8 mouse cellular contexts compared by ENCODE assay signal in the genomic region with DNA sequence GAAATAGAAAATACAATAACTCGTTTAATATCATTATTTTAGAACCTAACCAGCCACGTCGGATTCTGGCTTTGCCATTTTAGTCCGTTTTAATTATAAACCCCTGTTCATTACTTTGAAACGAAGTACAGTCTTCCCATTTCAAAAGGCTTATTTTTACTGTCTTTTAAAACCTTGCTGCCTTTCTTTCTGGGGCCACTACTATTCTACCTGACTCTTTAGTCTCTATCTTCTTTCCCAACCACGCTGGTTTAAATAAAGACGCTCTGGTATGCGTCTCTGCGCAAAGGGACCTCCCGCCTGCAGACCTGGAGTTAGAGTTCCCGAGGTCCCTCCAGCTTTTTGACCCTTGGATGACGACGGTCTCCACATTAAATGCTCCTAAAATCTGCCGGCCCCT. TPM values are rescaled to one million over a fixed set of nuclear protein-coding genes. Genes with fewer than 3 reads are reported as not detected.
A peak's percentile ranks its signal among the peaks of the same experiment; 100 is the strongest.
DNase-seq lines count a peak whose midpoint lies in the region; ATAC-seq and TF ChIP-seq lines count a peak whose summit lies in the region.

No protein-coding gene starts in this region.

- peak overlapping the region; percentile 62 for H3K4me3 ChIP-seq in heart, embryonic 13.5 days
- H3K4me3 ChIP-seq in midbrain, embryonic 11.5 days (ENCODE audit: low read depth, low read length), result peak overlapping the region; percentile 34; the same call in 1 of the 2 replicates
- H3K4me3 ChIP-seq in midbrain, embryonic 16.5 days (ENCODE audit: low read depth, low read length), result no peak overlapping the region
- H3K4me3 ChIP-seq in limb, embryonic 12.5 days (replicated peaks), result peak overlapping the region; percentile 45
- H3K4me3 ChIP-seq in stomach, postnatal 0 days (ENCODE audit: low read depth, low read length), result peak overlapping the region; percentile 48

- DNase-seq in heart, postnatal 4 days, result no peak
- DNase-seq in midbrain, embryonic 11.5 days (ENCODE audit: low spot score, missing footprints), result peak; percentile 94
- DNase-seq in stomach, postnatal 0 days (ENCODE audit: low spot score), result no peak
- DNase-seq in gastrocnemius, adult 18-20 months (ENCODE audit: low spot score), result no peak
- no peak for DNase-seq in B cell, adult 2 months

- TF ChIP-seq EP300 in stomach, postnatal 0 days (optimal IDR thresholded peaks at IDR 0.05), result no peak

- TF ChIP-seq CTCF in stomach, postnatal 0 days (IDR thresholded peaks at IDR 0.05; ENCODE audit: low read depth), result no peak

- no peak for ATAC-seq in heart, embryonic 13.5 days (ENCODE audit: extremely low read depth, insufficient number of reproducible peaks, low FRiP score, low TSS enrichment)
- ATAC-seq in midbrain, embryonic 11.5 days (ENCODE audit: low FRiP score), result no peak
- ATAC-seq in midbrain, embryonic 16.5 days, result no peak
- ATAC-seq in limb, embryonic 12.5 days (ENCODE audit: insufficient number of reproducible peaks, insufficient read depth, low FRiP score, low TSS enrichment, low read depth), result no peak
- ATAC-seq in stomach, postnatal 0 days (ENCODE audit: low FRiP score, low TSS enrichment), result no peak

- 1% methylated on average over 14 of the region's 14 CpGs for WGBS in heart, embryonic 13.5 days
- under 1% methylated on average over 14 of the region's 14 CpGs for WGBS in midbrain, embryonic 11.5 days
- WGBS in midbrain, embryonic 16.5 days, result under 1% methylated on average over 14 of the region's 14 CpGs
- WGBS in limb, embryonic 12.5 days, result 1% methylated on average over 14 of the region's 14 CpGs
- WGBS in stomach, postnatal 0 days, result 2% methylated on average over 14 of the region's 14 CpGs

- no peaks in the 10 kb centered on the region for H3K36me3 ChIP-seq in heart, embryonic 13.5 days
- no peaks in the 10 kb centered on the region for H3K36me3 ChIP-seq in midbrain, embryonic 11.5 days (ENCODE audit: control insufficient read depth, insufficient read depth, low read length)
- no peaks in the 10 kb centered on the region for H3K36me3 ChIP-seq in midbrain, embryonic 16.5 days (ENCODE audit: control insufficient read depth, insufficient read depth, low read length)
- H3K36me3 ChIP-seq in limb, embryonic 12.5 days, result no peaks in the 10 kb centered on the region
- no peaks in the 10 kb centered on the region for H3K36me3 ChIP-seq in stomach, postnatal 0 days (ENCODE audit: control insufficient read depth, insufficient read depth, low read length)

- H3K4me1 ChIP-seq in heart, embryonic 13.5 days, result peaks cover 35% of the 10 kb centered on the region
- peaks cover 14% of the 10 kb centered on the region for H3K4me1 ChIP-seq in midbrain, embryonic 11.5 days (ENCODE audit: control insufficient read depth, insufficient read depth, low read length)
- H3K4me1 ChIP-seq in midbrain, embryonic 16.5 days (ENCODE audit: control insufficient read depth, insufficient read depth, low read length), result peaks cover 19% of the 10 kb centered on the region
- H3K4me1 ChIP-seq in limb, embryonic 12.5 days (replicated peaks), result peaks cover 19% of the 10 kb centered on the region
- H3K4me1 ChIP-seq in stomach, postnatal 0 days (replicated peaks; ENCODE audit: control insufficient read depth, insufficient read depth), result 0 out of 2 replicates have a peak, but pooled peaks cover 3% of the 10 kb centered on the region

- H3K4me2 ChIP-seq in heart, embryonic 13.5 days, result peak overlapping the region; percentile 94
- H3K4me2 ChIP-seq in midbrain, embryonic 11.5 days, result no peak overlapping the region
- no peak overlapping the region for H3K4me2 ChIP-seq in midbrain, embryonic 16.5 days (ENCODE audit: low read length)
- peak overlapping the region; percentile 77; the same call in 1 of the 2 replicates for H3K4me2 ChIP-seq in limb, embryonic 12.5 days
- H3K4me2 ChIP-seq in stomach, postnatal 0 days (replicated peaks; ENCODE audit: low read depth), result no peak overlapping the region; the same call in 1 of the 2 replicates

- no peak overlapping the region for H3K27ac ChIP-seq in heart, embryonic 13.5 days (replicated peaks)
- no peak overlapping the region for H3K27ac ChIP-seq in midbrain, embryonic 11.5 days (ENCODE audit: low read depth, low read length)
- no peak overlapping the region for H3K27ac ChIP-seq in midbrain, embryonic 16.5 days (ENCODE audit: low read length)
- H3K27ac ChIP-seq in limb, embryonic 12.5 days, result no peak overlapping the region
- H3K27ac ChIP-seq in stomach, postnatal 0 days (replicated peaks), result no peak overlapping the region

- H3K9me3 ChIP-seq in heart, embryonic 13.5 days, result no peaks in the 10 kb centered on the region
- H3K9me3 ChIP-seq in midbrain, embryonic 11.5 days (ENCODE audit: control insufficient read depth, low read length), result no peaks in the 10 kb centered on the region
- H3K9me3 ChIP-seq in midbrain, embryonic 16.5 days (replicated peaks; ENCODE audit: control insufficient read depth, low read length, poor library complexity, severe bottlenecking), result no peaks in the 10 kb centered on the region
- H3K9me3 ChIP-seq in limb, embryonic 12.5 days, result no peaks in the 10 kb centered on the region
- no peaks in the 10 kb centered on the region for H3K9me3 ChIP-seq in stomach, postnatal 0 days (ENCODE audit: control insufficient read depth, low read length)

- H3K9ac ChIP-seq in heart, embryonic 13.5 days, result peak overlapping the region; percentile 86
- no peak overlapping the region for H3K9ac ChIP-seq in midbrain, embryonic 11.5 days (ENCODE audit: low read length)
- no peak overlapping the region for H3K9ac ChIP-seq in midbrain, embryonic 16.5 days (ENCODE audit: low read depth, low read length)
- H3K9ac ChIP-seq in limb, embryonic 12.5 days (replicated peaks), result no peak overlapping the region
- no peak overlapping the region for H3K9ac ChIP-seq in stomach, postnatal 0 days (ENCODE audit: low read length)

- H3K27me3 ChIP-seq in heart, embryonic 13.5 days (replicated peaks), result peaks cover 86% of the 10 kb centered on the region
- peaks cover 80% of the 10 kb centered on the region for H3K27me3 ChIP-seq in midbrain, embryonic 11.5 days (ENCODE audit: control insufficient read depth, insufficient read depth, low read length)
- H3K27me3 ChIP-seq in midbrain, embryonic 16.5 days (ENCODE audit: control insufficient read depth, insufficient read depth, low read depth, low read length), result peaks cover 67% of the 10 kb centered on the region
- H3K27me3 ChIP-seq in limb, embryonic 12.5 days, result peaks cover 91% of the 10 kb centered on the region
- peaks cover 21% of the 10 kb centered on the region; the same call in 1 of the 2 replicates for H3K27me3 ChIP-seq in stomach, postnatal 0 days (ENCODE audit: control insufficient read depth, insufficient read depth, low read length)

RNA-seq across cellular contexts. Expression of a gene that starts 1.4 kb away (rescaled TPM):
- 19.4 and 20.1 TPM in 2 replicates for polyA plus RNA-seq in heart, embryonic 13.5 days (2015; fragmentation: Nextera tagmentation; extraction: Ambion mirVana)
- total RNA-seq in heart, postnatal 4 days (2021), result 10 to 100 TPM; 44.1 to 45.8 TPM
- polyA plus RNA-seq in midbrain, embryonic 11.5 days (2014; fragmentation: Nextera tagmentation; extraction: Ambion mirVana), result 11.2 and 11.6 TPM in 2 replicates
- polyA plus RNA-seq in midbrain, embryonic 16.5 days (2015; fragmentation: Nextera tagmentation; extraction: Ambion mirVana), result 13.6 and 14.0 TPM in 2 replicates
- polyA plus RNA-seq in limb, embryonic 12.5 days (2016; fragmentation: Nextera tagmentation; extraction: Ambion mirVana), result 11.2 and 12.6 TPM in 2 replicates
- 3.9 and 4.3 TPM in 2 replicates for polyA plus RNA-seq in stomach, postnatal 0 days (2015; fragmentation: Nextera tagmentation; extraction: Ambion mirVana)
- total RNA-seq in gastrocnemius, adult 18-20 months (2021), result 10 to 100 TPM; 25.8 to 28.7 TPM

Comparison
In these comparisons a context has a peak if more than half of its experiments do, and no peak if none do; other contexts are left out.
1. H3K4me2 ChIP-seq: peak in heart, embryonic 13.5 days (single experiment) and limb, embryonic 12.5 days (single experiment); none in midbrain, embryonic 11.5 days (single experiment), midbrain, embryonic 16.5 days (single experiment) and stomach, postnatal 0 days (single experiment).